Mouse (Mus musculus) forebrain, embryonic 13.5 days (tissue): ENCODE results near the gene Hpgd. TPM values are rescaled to one million over a fixed set of nuclear protein-coding genes. Genes with fewer than 3 reads are reported as not detected.
"Not testable (repeated sequence)": the region's sequence is repeated elsewhere in the genome, so short reads cannot be mapped to it uniquely, and the experiment has no call there.

ENCODE experiments used
- ATAC-seq: fragments of 200-750 bp; cut with Nextera tagmentation; 2 replicates; pipeline ENCODE4 v1.8.0; 2017
- H3K27ac ChIP-seq: fragments of 300-500 bp; sonication (generic); 2 replicates; pipeline ENCODE4 v1.5.1; 2015; ENCODE audit warnings: inconsistent platforms, mild to moderate bottlenecking, moderate library complexity
- H3K27me3 ChIP-seq: fragments of 300-500 bp; sonication (generic); 2 replicates; pipeline ENCODE4 v1.6.1; 2015; ENCODE audit warnings: mild to moderate bottlenecking, inconsistent platforms
- H3K36me3 ChIP-seq: fragments of 300-500 bp; sonication (generic); 2 replicates; pipeline ENCODE4 v1.6.1; 2015; ENCODE audit warnings: mild to moderate bottlenecking, inconsistent platforms; ENCODE audit not compliant: poor library complexity, severe bottlenecking
- H3K4me1 ChIP-seq: fragments of 300-500 bp; sonication (generic); 2 replicates; pipeline ENCODE4 v1.6.1; 2015; ENCODE audit warnings: inconsistent platforms
- H3K4me2 ChIP-seq: fragments of 300-500 bp; sonication (generic); 2 replicates; pipeline ENCODE4 v1.6.1; 2015; ENCODE audit warnings: inconsistent platforms, mild to moderate bottlenecking, moderate library complexity
- H3K4me3 ChIP-seq: fragments of 300-500 bp; sonication (generic); 2 replicates; pipeline ENCODE4 v1.5.1; 2015; ENCODE audit warnings: mild to moderate bottlenecking, inconsistent platforms
- H3K9ac ChIP-seq: fragments of 300-500 bp; sonication (generic); 2 replicates; pipeline ENCODE4 v1.6.1; 2015; ENCODE audit warnings: mild to moderate bottlenecking, inconsistent platforms
- H3K9me3 ChIP-seq: fragments of 300-500 bp; sonication (generic); replicated peaks from 2 replicates; pipeline ENCODE4 v1.6.1; 2016; ENCODE audit warnings: inconsistent platforms
- WGBS: fragments of 180-500 bp; shearing (Covaris S2); methylation state at CpG from one replicate; pipeline ENCODE4 v1.1.7; 2015; 5-methylcytosine and 5-hydroxymethylcytosine counted together
- polyA plus RNA-seq: library from polyadenylated mRNA; unstranded; fragments of >200 nt; fragmentation: Nextera tagmentation; extraction: Ambion mirVana; gene quantifications from 2 replicates; pipeline ENCODE4 v1.2.1, GENCODE M21; 2015

Gene Hpgd
- polyA plus RNA-seq, 1 experiment from 2014 or later, result 3.8 TPM

DNA sequence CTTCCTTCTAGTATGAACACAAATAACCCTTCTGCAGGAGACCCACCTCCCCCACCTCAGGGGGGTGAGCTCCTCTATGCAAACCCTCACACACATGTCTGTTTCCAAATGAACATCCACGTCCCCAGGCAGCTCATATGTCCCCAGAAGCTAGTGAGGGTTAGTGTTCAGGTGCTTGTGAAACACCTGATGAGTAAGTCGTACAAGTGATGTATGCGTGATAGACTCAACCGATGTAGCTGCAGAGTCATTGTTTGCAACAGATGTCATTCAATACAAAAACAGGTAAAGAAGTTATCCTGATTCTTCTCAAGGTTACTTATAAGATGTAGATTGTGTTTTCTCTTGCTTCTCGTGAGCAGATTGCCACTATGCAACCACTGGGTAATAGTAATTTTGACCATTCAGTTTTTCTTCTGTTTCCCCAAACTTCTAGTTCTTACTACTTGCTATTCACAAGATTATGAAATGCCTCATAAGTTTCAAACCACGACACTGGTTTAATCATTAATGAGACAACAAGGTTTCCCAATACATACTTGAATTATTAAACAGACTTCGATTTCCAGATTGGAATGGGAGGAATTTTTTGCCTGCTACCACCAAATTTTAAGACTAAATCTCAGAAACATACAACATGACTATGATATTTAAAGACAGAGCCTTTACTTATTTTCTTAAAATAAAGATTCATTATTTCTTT is 6.9 kb upstream of the Hpgd start:
- Histone ChIP-seq H3K36me3 (no peaks in the 10 kb centered on the region), H3K4me2 (no peak overlapping the region), H3K9me3 (no peaks in the 10 kb centered on the region), H3K4me1 (no peaks in the 10 kb centered on the region), H3K27ac (no peak overlapping the region), H3K27me3 (no peaks in the 10 kb centered on the region), H3K9ac (no peak overlapping the region), H3K4me3 (no peak overlapping the region)
- ATAC-seq, result no peak
- WGBS, result 84% methylated on average over 7 of the region's 7 CpGs

DNA sequence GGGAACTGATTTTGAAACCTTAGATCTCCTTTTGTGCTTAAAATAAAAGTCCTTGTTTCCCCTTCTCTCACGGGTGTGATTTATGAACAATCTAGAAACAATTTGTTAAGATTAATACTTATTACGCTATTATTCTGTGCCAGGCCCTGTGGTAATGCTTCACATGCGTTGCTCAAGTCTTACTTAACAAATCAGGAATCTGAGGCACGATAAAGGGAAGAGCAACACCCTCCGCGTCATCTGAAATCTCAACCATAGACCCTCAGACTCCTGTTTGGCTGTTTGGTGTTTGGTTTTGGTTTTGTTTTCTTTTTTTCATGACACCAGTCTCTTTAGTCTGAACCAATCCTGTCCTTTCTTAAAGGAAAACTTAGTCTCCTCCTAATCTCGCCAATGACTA is 2.1 kb upstream of the Hpgd start:
- Histone ChIP-seq H3K4me3 (no peak overlapping the region), H3K36me3 (no peaks in the 10 kb centered on the region), H3K27me3 (peaks cover 4% of the 10 kb centered on the region; the same call in 1 of the 2 replicates), H3K9ac (no peak overlapping the region), H3K27ac (no peak overlapping the region), H3K9me3 (no peaks in the 10 kb centered on the region), H3K4me2 (no peak overlapping the region), H3K4me1 (peaks cover 26% of the 10 kb centered on the region)
- no peak for ATAC-seq
- 91% methylated on average over 7 of the region's 7 CpGs for WGBS

DNA sequence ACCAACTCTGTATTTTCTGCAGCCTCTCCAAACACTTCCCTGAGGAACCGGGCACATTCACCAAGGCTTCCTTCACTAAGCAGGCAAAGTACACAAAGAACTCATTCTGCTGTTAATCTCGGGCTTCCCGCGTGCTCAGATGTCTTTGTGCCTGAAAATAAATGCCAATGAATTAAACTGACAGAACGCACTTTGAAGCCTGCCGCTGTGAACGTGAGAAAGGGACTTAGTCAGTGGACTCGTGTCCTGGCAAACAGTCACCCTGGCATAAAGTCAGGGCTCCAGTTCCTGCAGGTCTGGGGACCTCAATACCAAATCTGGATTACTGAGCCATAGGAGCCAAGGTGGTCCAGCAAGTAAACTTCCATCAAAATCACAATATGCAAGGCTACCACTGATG is 905 bp upstream of the Hpgd start:
- no peak overlapping the region for H3K9ac ChIP-seq
- ATAC-seq, result peak; percentile 60
- H3K4me3 ChIP-seq, result no peak overlapping the region
- 3% methylated on average over 8 of the region's 8 CpGs for WGBS
- no peaks in the 10 kb centered on the region for H3K36me3 ChIP-seq
- H3K27me3 ChIP-seq, result peaks cover 4% of the 10 kb centered on the region; the same call in 1 of the 2 replicates
- H3K4me2 ChIP-seq, result peak overlapping the region; percentile 91
- H3K4me1 ChIP-seq, result peaks cover 26% of the 10 kb centered on the region
- no peak overlapping the region for H3K27ac ChIP-seq
- H3K9me3 ChIP-seq, result no peaks in the 10 kb centered on the region

DNA sequence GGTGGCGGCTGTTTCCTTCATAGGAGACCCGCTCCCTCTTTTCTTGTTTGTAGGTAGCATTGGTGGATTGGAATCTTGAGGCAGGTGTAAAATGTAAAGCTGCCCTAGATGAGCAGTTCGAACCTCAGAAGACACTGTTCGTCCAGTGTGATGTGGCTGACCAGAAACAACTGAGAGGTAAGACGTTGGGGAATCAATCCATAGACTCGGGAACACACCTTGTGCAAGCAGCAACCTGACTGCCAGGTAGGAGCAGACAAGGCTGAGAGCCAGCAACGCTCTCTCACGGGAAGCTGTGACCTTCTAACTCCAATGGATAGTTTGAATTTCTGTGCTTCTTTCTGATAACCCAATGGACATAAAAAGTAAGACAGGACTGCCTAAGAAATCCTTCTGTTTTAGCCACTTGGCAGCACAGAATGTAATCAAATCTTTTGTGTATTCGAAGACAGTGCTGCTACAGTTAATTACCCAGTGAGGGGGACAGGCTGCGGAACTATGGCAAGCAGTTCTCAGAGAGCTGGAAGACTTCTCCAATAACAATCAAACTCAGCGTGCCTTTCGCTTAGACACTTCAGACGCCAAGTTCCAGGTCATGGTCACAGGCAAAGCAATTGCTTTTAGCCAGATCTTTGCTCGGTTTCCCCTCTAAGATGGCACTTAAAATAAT is 636 bp downstream of the Hpgd start:
- Histone ChIP-seq H3K27me3 (peaks cover 4% of the 10 kb centered on the region; the same call in 1 of the 2 replicates), H3K36me3 (no peaks in the 10 kb centered on the region), H3K9ac (peak overlapping the region; percentile 64), H3K4me2 (peak overlapping the region; percentile 91), H3K4me3 (peak overlapping the region; percentile 52), H3K27ac (no peak overlapping the region), H3K4me1 (peaks cover 26% of the 10 kb centered on the region), H3K9me3 (no peaks in the 10 kb centered on the region)
- WGBS, result 18% methylated on average over 14 of the region's 14 CpGs
- no peak for ATAC-seq

DNA sequence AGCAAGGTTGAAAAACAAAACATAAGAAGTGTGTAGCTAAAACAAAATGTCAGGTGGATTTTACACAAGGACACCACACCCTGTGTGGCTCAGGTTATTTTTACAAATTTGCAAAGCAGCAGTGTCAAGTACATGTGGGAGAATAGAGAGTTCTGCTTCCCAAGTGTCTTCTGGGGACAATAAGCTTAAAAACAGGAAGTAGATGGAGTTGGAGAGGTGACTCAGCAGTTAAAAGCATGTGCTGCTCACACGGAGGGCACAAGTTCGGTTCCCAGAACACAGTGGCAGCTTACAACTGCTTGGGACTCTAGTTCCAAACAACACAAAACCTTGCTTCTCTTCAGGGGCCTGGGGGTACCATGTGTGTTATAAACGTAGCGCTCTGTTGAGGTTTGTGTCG is 5.0 kb downstream of the Hpgd start:
- no peak for ATAC-seq
- no peak overlapping the region for H3K27ac ChIP-seq
- peaks cover 4% of the 10 kb centered on the region; the same call in 1 of the 2 replicates for H3K27me3 ChIP-seq
- no peak overlapping the region for H3K4me2 ChIP-seq
- WGBS, result 75% methylated on average over 5 of the region's 5 CpGs
- H3K4me3 ChIP-seq, result no peak overlapping the region
- peaks cover 9% of the 10 kb centered on the region for H3K4me1 ChIP-seq
- H3K36me3 ChIP-seq, result no peaks in the 10 kb centered on the region
- no peaks in the 10 kb centered on the region for H3K9me3 ChIP-seq
- no peak overlapping the region for H3K9ac ChIP-seq

DNA sequence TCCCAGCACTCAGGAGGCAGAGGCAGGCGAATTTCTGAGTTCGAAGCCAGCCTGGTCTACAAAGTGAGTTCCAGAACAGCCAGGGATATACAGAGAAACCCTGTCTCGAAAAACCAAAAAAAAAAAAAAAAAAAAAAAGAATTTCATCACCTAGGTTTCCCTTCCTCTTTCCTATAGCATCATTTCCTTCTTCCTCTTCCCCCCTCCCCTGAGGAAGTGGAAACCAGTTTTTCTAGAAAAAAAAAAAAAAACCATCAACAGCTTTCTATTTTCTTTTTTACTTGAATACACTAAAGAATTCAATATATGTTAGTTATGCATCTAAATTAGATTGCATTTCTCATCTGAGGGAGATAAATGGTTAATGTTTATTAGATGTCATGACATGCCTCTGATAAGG is 6.9 kb downstream of the Hpgd start:
- not testable (repeated sequence) for H3K9me3 ChIP-seq, H3K27me3 ChIP-seq, H3K36me3 ChIP-seq, H3K27ac ChIP-seq, H3K4me1 ChIP-seq, ATAC-seq, H3K4me2 ChIP-seq, H3K9ac ChIP-seq, H3K4me3 ChIP-seq
- 85% methylated on average over 3 of the region's 3 CpGs for WGBS

DNA sequence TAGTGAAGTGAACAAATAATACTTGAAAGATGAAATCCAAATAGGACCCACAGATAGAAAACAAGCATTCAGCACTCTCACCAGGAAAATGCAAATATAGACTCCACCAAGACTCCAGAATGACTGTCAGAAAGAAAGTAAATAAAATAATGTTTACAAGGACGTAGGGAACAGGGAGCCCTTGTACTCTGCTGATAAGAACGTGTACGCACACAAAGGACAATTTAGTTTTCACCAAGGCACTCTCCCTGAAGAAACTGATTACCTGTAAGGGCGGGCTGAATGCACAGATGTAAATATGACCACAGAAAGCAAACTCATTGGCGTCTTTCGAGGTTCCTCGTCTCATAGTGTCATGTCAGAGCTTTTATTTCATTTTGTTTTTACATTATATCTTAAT is 10.2 kb downstream of the Hpgd start:
- Histone ChIP-seq H3K27me3 (no peaks in the 10 kb centered on the region), H3K4me2 (no peak overlapping the region), H3K36me3 (no peaks in the 10 kb centered on the region), H3K9ac (no peak overlapping the region), H3K4me3 (no peak overlapping the region), H3K9me3 (no peaks in the 10 kb centered on the region), H3K4me1 (no peaks in the 10 kb centered on the region), H3K27ac (no peak overlapping the region)
- WGBS, result 88% methylated on average over 7 of the region's 7 CpGs
- ATAC-seq, result no peak

DNA sequence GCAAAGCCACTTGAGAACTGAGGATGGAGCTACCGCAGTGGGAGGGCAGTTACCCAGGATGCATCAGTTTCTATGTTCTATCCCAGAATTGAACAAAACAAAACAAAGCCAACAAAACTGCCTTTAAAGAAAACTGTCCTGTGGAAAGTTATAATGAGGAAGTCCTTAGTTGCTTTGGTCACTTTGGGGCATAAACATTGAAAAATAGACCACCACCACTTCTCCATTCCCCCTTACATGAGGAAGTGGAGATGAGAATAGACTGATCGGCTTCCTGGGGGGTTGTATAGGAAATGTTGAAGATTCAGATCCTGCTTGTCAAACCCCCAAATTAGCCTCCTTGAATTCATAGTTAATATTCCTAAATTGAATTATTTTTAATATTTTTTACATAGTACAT is 19.2 kb downstream of the Hpgd start:
- Histone ChIP-seq H3K36me3 (no peaks in the 10 kb centered on the region), H3K4me1 (no peaks in the 10 kb centered on the region), H3K27ac (no peak overlapping the region), H3K4me3 (no peak overlapping the region), H3K9ac (no peak overlapping the region), H3K27me3 (no peaks in the 10 kb centered on the region), H3K9me3 (no peaks in the 10 kb centered on the region), H3K4me2 (no peak overlapping the region)
- no peak for ATAC-seq
- WGBS, result 93% methylated on average over 2 of the region's 2 CpGs

DNA sequence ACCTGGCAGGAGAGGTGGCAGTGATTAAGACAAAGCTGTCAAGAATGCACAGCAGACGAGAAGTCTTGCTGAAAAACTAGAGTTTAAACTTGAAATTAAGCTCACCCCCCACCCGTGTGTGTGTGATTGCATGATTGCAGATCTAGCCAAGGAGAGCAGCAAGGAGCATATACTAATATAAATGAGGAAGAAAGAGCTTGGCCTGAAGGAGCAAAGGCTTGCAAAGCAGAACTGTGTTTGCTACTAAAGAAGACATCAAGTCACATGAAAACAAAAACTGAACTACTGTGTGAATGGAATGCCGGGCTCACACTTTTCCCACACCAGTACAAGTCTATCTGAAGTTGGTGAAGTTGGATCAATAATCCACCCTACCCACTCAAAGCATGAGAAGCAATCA is 20.8 kb downstream of the Hpgd start:
- no peak overlapping the region for H3K27ac ChIP-seq
- H3K4me3 ChIP-seq, result no peak overlapping the region
- WGBS, result 83% methylated on average over 3 of the region's 3 CpGs
- H3K27me3 ChIP-seq, result no peaks in the 10 kb centered on the region
- H3K9ac ChIP-seq, result no peak overlapping the region
- H3K36me3 ChIP-seq, result no peaks in the 10 kb centered on the region
- H3K4me1 ChIP-seq, result no peaks in the 10 kb centered on the region
- no peak overlapping the region for H3K4me2 ChIP-seq
- ATAC-seq, result no peak
- no peaks in the 10 kb centered on the region for H3K9me3 ChIP-seq

DNA sequence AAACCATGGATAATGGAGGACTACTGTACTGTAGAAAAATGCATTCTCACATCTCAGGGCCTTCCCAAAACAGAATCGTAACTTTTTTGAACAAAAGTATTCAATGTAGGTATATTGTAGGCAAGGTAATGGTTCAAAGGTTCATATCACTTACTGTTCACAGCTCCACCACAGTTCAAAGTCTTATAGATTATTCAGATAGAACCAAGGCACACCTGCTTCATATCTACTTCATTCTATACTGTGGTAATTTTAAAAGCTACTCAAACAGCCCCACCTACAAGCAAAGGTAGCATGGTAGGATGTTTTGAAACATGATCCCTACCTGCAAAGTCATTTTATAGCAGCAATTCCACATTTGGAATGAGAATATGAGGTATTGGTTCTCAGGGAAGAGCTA is 28.9 kb downstream of the Hpgd start:
- H3K27me3 ChIP-seq, result no peaks in the 10 kb centered on the region
- no peaks in the 10 kb centered on the region for H3K9me3 ChIP-seq
- no peak overlapping the region for H3K27ac ChIP-seq
- H3K4me2 ChIP-seq, result no peak overlapping the region
- ATAC-seq, result no peak
- WGBS, result 82% methylated on average over 1 of the region's 1 CpGs
- H3K36me3 ChIP-seq, result no peaks in the 10 kb centered on the region
- no peak overlapping the region for H3K4me3 ChIP-seq
- no peak overlapping the region for H3K9ac ChIP-seq
- no peaks in the 10 kb centered on the region for H3K4me1 ChIP-seq

DNA sequence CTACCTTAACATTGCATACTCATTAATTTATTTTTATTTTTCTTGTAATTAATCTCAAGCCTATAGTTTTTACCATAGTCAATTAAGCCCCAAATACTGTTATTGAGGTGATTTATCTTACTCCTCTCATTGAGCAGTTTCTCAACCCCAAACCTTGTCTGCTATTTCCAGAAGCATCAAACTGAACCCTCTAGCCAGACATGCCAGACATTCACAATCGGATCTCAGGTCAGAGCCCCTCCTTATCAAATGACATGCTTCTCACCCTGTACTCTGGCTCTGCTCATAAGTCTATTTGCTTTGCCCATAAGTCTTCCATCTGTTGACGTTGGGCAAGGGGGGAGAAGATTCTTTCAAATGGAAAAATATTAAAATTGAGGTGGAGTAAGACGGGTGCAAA is 33.3 kb downstream of the Hpgd start:
- Histone ChIP-seq H3K27ac (no peak overlapping the region), H3K4me1 (no peaks in the 10 kb centered on the region), H3K4me2 (no peak overlapping the region), H3K9me3 (no peaks in the 10 kb centered on the region), H3K36me3 (no peaks in the 10 kb centered on the region), H3K4me3 (no peak overlapping the region), H3K9ac (no peak overlapping the region), H3K27me3 (no peaks in the 10 kb centered on the region)
- ATAC-seq, result no peak
- WGBS, result 69% methylated on average over 3 of the region's 3 CpGs

DNA sequence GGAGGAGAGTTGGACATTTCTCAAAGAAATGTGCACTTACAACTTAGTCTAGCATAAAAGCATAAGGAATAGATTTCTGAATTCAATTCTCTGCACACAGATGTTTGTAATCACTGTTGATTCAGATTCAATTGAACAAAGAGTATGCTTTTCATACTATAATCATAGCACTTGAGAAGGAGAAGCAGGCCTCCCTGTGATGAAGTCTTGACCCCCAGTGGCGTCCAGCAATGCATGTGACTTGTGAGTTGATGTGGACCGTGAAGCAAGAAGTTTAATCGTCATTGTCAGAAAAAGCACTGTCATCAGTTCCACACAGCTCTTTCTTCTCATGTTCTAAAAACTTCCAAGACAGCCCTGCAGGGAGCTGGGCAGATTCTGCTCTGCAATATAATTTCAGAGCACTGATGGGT is 33.8 kb downstream of the Hpgd start:
- Histone ChIP-seq H3K4me3 (no peak overlapping the region), H3K9ac (no peak overlapping the region), H3K27ac (no peak overlapping the region), H3K9me3 (no peaks in the 10 kb centered on the region), H3K4me1 (no peaks in the 10 kb centered on the region), H3K4me2 (no peak overlapping the region), H3K27me3 (no peaks in the 10 kb centered on the region), H3K36me3 (no peaks in the 10 kb centered on the region)
- 76% methylated on average over 3 of the region's 3 CpGs for WGBS
- ATAC-seq, result no peak
